Mouse (Mus musculus): ENCODE results near the gene Fuca1. TPM values are rescaled to one million over a fixed set of nuclear protein-coding genes. Genes with fewer than 3 reads are reported as not detected.
A peak's percentile ranks its signal among the peaks of the same experiment; 100 is the strongest.
"Not testable (repeated sequence)": the region's sequence is repeated elsewhere in the genome, so short reads cannot be mapped to it uniquely, and the experiment has no call there.

The Fuca1 gene
- polyA plus RNA-seq, 1 experiment from 2014 or later = 50.9 TPM

GRCm38 (mm10) chr4:135972911-135973811 is 52.6 kb downstream of the Fuca1 start:
- H3K27ac ChIP-seq (replicated peaks) = no peak overlapping the region
- H3K27me3 ChIP-seq = no peaks in the 10 kb centered on the region
- H3K9ac ChIP-seq (replicated peaks) = peak overlapping the region; percentile 91
- WGBS = 79% methylated on average over 13 of the region's 13 CpGs
- ATAC-seq (replicated peaks) = no peak; the same call in 1 of the 2 replicates
- peaks cover 20% of the 10 kb centered on the region for H3K4me1 ChIP-seq
- H3K4me3 ChIP-seq = peak overlapping the region; percentile 84
- H3K4me2 ChIP-seq (replicated peaks) = peak overlapping the region; percentile 85
- peaks cover 51% of the 10 kb centered on the region for H3K36me3 ChIP-seq
- H3K9me3 ChIP-seq = no peaks in the 10 kb centered on the region

GRCm38 (mm10) chr4:135976146-135976545 is 55.6 kb downstream of the Fuca1 start:
- Histone ChIP-seq H3K4me1 (peaks cover 14% of the 10 kb centered on the region), H3K4me2 (replicated peaks) (no peak overlapping the region), H3K4me3 (no peak overlapping the region), H3K9me3 (no peaks in the 10 kb centered on the region), H3K27me3 (no peaks in the 10 kb centered on the region), H3K27ac (replicated peaks) (no peak overlapping the region), H3K9ac (replicated peaks) (no peak overlapping the region), H3K36me3 (peaks cover 34% of the 10 kb centered on the region)
- WGBS = 95% methylated on average over 12 of the region's 12 CpGs
- no peak for ATAC-seq (replicated peaks)

DNA sequence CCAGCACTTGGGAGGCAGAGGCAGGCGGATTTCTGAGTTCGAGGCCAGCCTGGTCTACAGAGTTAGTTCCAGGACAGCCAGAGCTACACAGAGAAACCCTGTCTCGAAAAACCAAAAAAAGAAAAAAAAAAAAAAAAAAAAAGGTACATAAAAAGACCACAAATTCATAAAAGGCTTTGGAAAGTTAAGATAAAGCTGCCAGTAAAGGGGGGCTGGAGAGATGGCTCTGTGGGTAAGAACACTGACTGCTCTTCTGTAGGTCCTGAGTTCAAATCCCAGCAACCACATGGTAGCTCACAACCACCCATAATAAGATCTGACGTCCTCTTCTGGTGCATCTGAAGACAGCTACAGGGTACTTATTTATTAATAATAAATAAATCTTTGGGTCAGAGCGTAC is 59.7 kb downstream of the Fuca1 start:
- not testable (repeated sequence) for H3K9me3 ChIP-seq; ATAC-seq (replicated peaks); H3K4me2 ChIP-seq (replicated peaks); H3K4me1 ChIP-seq; H3K27ac ChIP-seq (replicated peaks); H3K4me3 ChIP-seq; H3K27me3 ChIP-seq; H3K9ac ChIP-seq (replicated peaks)
- WGBS = 95% methylated on average over 5 of the region's 5 CpGs
- H3K36me3 ChIP-seq = peaks cover 33% of the 10 kb centered on the region

DNA sequence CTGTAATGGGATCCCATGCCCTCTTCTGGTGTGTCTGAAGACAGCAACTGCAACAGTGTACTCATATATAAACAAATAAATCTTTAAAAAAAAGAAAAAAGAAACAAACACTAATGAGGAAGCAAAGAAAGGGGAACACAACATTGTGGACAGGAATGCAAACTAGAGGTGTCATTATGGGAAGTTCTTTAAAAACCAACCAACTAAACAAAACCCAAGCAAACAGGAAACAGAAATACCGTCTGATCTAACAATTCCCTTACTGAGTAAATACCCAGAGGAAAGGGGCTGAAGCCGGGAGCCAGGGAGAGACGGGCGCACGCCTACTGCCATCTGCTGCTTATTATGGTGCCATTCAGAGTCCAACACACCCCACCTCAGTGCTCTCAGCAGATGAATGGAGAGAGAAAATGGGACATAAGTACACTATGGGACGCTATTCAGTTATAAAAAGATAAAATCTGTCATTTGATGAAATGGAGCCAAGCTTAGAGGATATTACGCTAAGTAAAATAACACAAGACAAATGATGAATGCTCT is 61.1 kb downstream of the Fuca1 start:
- Histone ChIP-seq H3K9ac (replicated peaks) (no peak overlapping the region), H3K9me3 (no peaks in the 10 kb centered on the region), H3K4me1 (peaks cover 15% of the 10 kb centered on the region), H3K27ac (replicated peaks) (peak overlapping the region; percentile 38), H3K4me3 (no peak overlapping the region), H3K36me3 (peaks cover 24% of the 10 kb centered on the region), H3K4me2 (replicated peaks) (no peak overlapping the region), H3K27me3 (no peaks in the 10 kb centered on the region)
- WGBS = 53% methylated on average over 7 of the region's 7 CpGs
- no peak for ATAC-seq (replicated peaks)

DNA sequence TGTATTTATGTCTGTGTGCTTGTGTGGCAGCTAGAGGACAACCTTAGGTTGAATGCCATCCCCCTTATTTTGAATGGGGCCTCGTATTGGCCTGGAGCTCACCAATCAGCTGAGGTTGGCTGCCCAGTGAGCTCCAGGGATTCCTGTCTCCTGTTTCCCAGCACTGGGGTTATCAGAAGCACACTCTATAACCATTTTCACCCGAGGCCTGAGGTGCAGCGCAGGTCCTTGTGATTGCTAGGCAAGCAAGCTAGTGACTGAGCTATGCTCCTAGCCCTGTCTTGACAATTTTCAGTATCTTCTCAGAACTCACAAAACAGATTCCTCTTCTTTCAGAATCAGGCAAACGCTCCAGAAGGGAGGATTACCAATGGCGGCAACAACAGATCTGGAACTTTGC is 64.0 kb downstream of the Fuca1 start:
- H3K9me3 ChIP-seq = no peaks in the 10 kb centered on the region
- peaks cover 21% of the 10 kb centered on the region for H3K4me1 ChIP-seq
- no peak overlapping the region for H3K4me2 ChIP-seq (replicated peaks)
- H3K27ac ChIP-seq (replicated peaks) = no peak overlapping the region
- no peak for ATAC-seq (replicated peaks)
- H3K36me3 ChIP-seq = peaks cover 14% of the 10 kb centered on the region; the same call in 1 of the 2 replicates
- H3K27me3 ChIP-seq = no peaks in the 10 kb centered on the region
- H3K9ac ChIP-seq (replicated peaks) = no peak overlapping the region
- no peak overlapping the region for H3K4me3 ChIP-seq
- 91% methylated on average over 5 of the region's 5 CpGs for WGBS

- Histone ChIP-seq H3K27ac (replicated peaks) (no peak overlapping the region), H3K4me3 (no peak overlapping the region), H3K27me3 (no peaks in the 10 kb centered on the region), H3K36me3 (peaks cover 14% of the 10 kb centered on the region; the same call in 1 of the 2 replicates), H3K9me3 (no peaks in the 10 kb centered on the region), H3K4me2 (replicated peaks) (no peak overlapping the region), H3K4me1 (peaks cover 21% of the 10 kb centered on the region), H3K9ac (replicated peaks) (no peak overlapping the region)
- WGBS = 90% methylated on average over 5 of the region's 5 CpGs
- no peak for ATAC-seq (replicated peaks)
Measured at GRCm38 (mm10) chr4:135985193-135985592, 64.7 kb downstream of the Fuca1 start.

GRCm38 (mm10) chr4:135985769-135986168 is 65.2 kb downstream of the Fuca1 start:
- Histone ChIP-seq H3K9ac (replicated peaks) (no peak overlapping the region), H3K9me3 (no peaks in the 10 kb centered on the region), H3K4me2 (replicated peaks) (peak overlapping the region; percentile 93), H3K27me3 (no peaks in the 10 kb centered on the region), H3K4me1 (peaks cover 21% of the 10 kb centered on the region), H3K36me3 (peaks cover 14% of the 10 kb centered on the region; the same call in 1 of the 2 replicates), H3K27ac (replicated peaks) (no peak overlapping the region), H3K4me3 (peak overlapping the region; percentile 85)
- ATAC-seq (replicated peaks) = no peak
- 92% methylated on average over 7 of the region's 7 CpGs for WGBS

DNA sequence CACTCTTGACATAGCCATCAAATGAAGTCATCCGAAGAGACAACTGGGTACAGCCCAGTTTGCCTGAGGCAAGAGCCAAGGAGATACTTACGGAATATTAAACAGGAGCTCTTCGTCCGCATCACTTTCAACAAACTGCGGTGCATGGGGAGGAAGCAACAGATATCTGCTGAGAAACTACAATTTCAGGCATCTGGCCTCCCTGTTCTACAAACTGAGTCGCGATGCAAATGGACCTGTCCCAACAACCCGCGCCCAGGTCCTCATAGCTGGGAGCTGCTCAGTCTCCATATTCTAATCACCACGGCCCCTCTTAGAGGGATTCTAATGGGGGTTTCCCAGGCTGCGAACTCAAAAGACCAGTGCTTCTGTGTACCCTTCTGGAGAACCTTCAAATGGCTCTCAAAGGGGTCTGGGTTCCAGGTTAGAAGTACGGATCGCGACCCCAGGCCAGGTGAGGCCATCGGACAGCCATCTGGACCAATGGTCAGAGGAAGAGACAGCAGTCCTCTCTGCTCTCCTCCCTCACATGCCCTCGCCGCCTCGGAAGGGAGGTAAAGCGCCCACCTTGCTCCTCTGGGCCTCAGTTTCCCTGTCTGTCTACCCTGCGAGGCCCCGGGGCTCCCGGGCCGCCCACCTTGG is 65.9 kb downstream of the Fuca1 start:
- ATAC-seq (replicated peaks) = no peak
- H3K4me2 ChIP-seq (replicated peaks) = peak overlapping the region; percentile 93

GRCm38 (mm10) chr4:135986943-135987710 is 66.6 kb downstream of the Fuca1 start, which contains the start of gene Pithd1:
TSS of gene Pithd1 (minus strand) at chr4:135987264.
- peak within 1 kb of the TSS; percentile 91 for H3K9ac ChIP-seq (replicated peaks)
- H3K36me3 ChIP-seq = peaks cover 9% of the 10 kb centered on the region; the same call in 1 of the 2 replicates
- peak within 1 kb of the TSS; percentile 85 for H3K4me3 ChIP-seq
- H3K27me3 ChIP-seq = no peaks in the 10 kb centered on the region
- peak; percentile 93 for ATAC-seq (replicated peaks)
- H3K4me1 ChIP-seq = peaks cover 21% of the 10 kb centered on the region
- peak within 1 kb of the TSS; percentile 91 for H3K27ac ChIP-seq (replicated peaks)
- no peaks in the 10 kb centered on the region for H3K9me3 ChIP-seq
- WGBS = under 1% methylated on average over 79 of the region's 81 CpGs
- peak within 1 kb of the TSS; percentile 93 for H3K4me2 ChIP-seq (replicated peaks)

More for the DNA sequence above, 65.9 kb downstream of the Fuca1 start:
- Histone ChIP-seq H3K9ac (replicated peaks) (peak overlapping the region; percentile 91), H3K27me3 (no peaks in the 10 kb centered on the region), H3K36me3 (peaks cover 9% of the 10 kb centered on the region; the same call in 1 of the 2 replicates), H3K4me3 (peak overlapping the region; percentile 85), H3K4me1 (peaks cover 21% of the 10 kb centered on the region), H3K9me3 (no peaks in the 10 kb centered on the region), H3K27ac (replicated peaks) (peak overlapping the region; percentile 91)
- WGBS = 5% methylated on average over 23 of the region's 23 CpGs

DNA sequence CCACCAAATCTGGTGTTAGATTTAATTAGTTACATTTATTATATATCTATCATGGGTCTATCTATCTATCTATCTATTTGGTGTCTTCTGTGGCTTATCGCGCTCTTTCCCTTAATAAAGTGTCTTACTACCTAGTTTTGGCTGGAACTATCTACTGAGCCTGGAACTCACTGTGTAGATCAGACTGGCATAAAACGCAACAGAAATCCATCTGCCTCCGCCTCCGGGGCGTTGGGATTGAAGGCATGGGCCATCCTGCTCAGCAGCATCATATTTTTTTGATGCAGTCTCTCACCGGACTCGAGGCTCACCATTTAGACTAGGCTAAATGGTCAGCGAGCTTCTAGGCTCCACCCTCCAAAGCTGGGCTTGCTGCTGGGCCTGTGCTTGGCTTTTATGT is 67.2 kb downstream of the Fuca1 start:
- peak; percentile 11; the same call in 1 of the 2 replicates for ATAC-seq (replicated peaks)
- WGBS = 71% methylated on average over 9 of the region's 9 CpGs

More for the DNA sequence above, 67.2 kb downstream of the Fuca1 start:
- peak overlapping the region; percentile 93 for H3K4me2 ChIP-seq (replicated peaks)
- H3K36me3 ChIP-seq = peaks cover 9% of the 10 kb centered on the region; the same call in 1 of the 2 replicates
- peak overlapping the region; percentile 85 for H3K4me3 ChIP-seq
- peak overlapping the region; percentile 91 for H3K27ac ChIP-seq (replicated peaks)
- peak overlapping the region; percentile 91 for H3K9ac ChIP-seq (replicated peaks)
- H3K4me1 ChIP-seq = peaks cover 21% of the 10 kb centered on the region
- no peaks in the 10 kb centered on the region for H3K9me3 ChIP-seq
- H3K27me3 ChIP-seq = no peaks in the 10 kb centered on the region
